In the genomic region with DNA sequence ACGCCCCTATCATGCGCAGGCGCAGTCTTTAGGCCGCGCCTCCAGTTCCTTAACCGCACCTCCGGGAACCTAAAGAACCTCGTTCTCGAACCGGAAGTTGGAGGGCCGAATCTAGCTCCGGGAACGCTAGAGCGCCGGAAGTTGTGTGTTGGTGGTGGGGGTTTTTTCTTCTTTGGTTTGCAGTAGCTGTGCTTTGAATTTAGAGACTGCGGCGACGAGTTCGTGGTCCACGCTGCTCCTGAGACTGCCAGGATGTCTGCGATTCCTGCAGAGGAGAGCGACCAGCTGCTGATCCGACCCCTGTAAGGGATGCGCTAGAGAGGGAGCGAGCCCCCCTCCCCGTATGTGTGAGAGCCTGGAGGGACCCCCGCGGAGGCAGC, we compare ENCODE assay signal across 8 mouse cellular contexts. TPM values are rescaled to one million over a fixed set of nuclear protein-coding genes. Genes with fewer than 3 reads are reported as not detected.
DNase-seq lines count a peak whose midpoint lies in the region; ATAC-seq lines count a peak whose summit lies in the region.

Gene Itgb1bp1 (minus strand): TSS at position 42 of the 380 bp plus-strand sequence.

- intact Hi-C loops in gastrocnemius, postnatal 14 days (cut with DNase I; ENCODE audit: low total_unique reads) = no loop called here

- ATAC-seq in megakaryocyte, adult 5-6 weeks (ENCODE audit: poor library complexity, severe bottlenecking) = peak; percentile 78

- peak; percentile 99 for DNase-seq in adrenal gland, adult 2 months
- DNase-seq in embryo, embryonic 10.5 days (ENCODE audit: low spot score) = peak; percentile 98
- peak; percentile 99 for DNase-seq in gastrocnemius, postnatal 14 days
- DNase-seq in induced T-regulatory cell, adult 2 months (ENCODE audit: low read depth) = peak; percentile 99
- DNase-seq in left cerebral cortex, adult 8-10 months (ENCODE audit: low spot score in 2 of 2) = peak; percentile 97
- peak; percentile 99 for DNase-seq in right cerebral cortex, postnatal 10 days (ENCODE audit: low spot score in 2 of 2)
- peak; percentile 99 for DNase-seq in urinary bladder, postnatal 36 days (ENCODE audit: low spot score in 2 of 2)

RNA-seq across cellular contexts. Expression of gene Itgb1bp1, which starts in this region (rescaled TPM):
- total RNA-seq in adrenal gland, adult 2 months (2021) = 10 to 100 TPM; 82.2 to 97.0 TPM
- 12.6 and 18.8 TPM in 2 replicates for polyA plus RNA-seq in adrenal gland, adult 2 months (2012; rRNA removed)
- total RNA-seq in gastrocnemius, postnatal 14 days (2021) = 10 to 100 TPM; 29.2 to 30.7 TPM
- total RNA-seq in left cerebral cortex, adult 8-10 months (2022) = 10 to 100 TPM; 42.6 to 50.0 (median 43.9) TPM
- total RNA-seq in megakaryocyte, adult 5-6 weeks (2015) = 47.5 and 50.9 TPM in 2 replicates
- total RNA-seq in megakaryocyte, adult 5-6 weeks (2017) = 28.6 and 35.0 TPM in 2 replicates

Comparison
In these comparisons a context has a peak if more than half of its experiments do, and no peak if none do; other contexts are left out.
1. Peak in every context shown above with its lines: DNase-seq and ATAC-seq.